Comparison of ENCODE assay signal across 10 mouse cellular contexts in genomic region chr11:88693905-88694893, GRCm38 (mm10). TPM values are rescaled to one million over a fixed set of nuclear protein-coding genes. Genes with fewer than 3 reads are reported as not detected.
A peak's percentile ranks its signal among the peaks of the same experiment; 100 is the strongest.
DNase-seq lines count a peak whose midpoint lies in the region; ATAC-seq and TF ChIP-seq lines count a peak whose summit lies in the region.
"Had no signal": no experiment of that assay in that cellular context is flagged by ENCODE, and none has a peak within 500 bp of the region (broad histone marks: within the 10 kb centered on the region; RNA-seq: fewer than 3 reads in every experiment).

No protein-coding gene starts in this region.

- no peak for ATAC-seq in kidney, postnatal 0 days (replicated peaks; ENCODE audit: low FRiP score, low read depth)
- no peak for ATAC-seq in embryonic facial prominence, embryonic 13.5 days (ENCODE audit: insufficient number of reproducible peaks, insufficient read depth, low FRiP score, low TSS enrichment, low read depth)
- no peak for ATAC-seq in hindbrain, embryonic 15.5 days (ENCODE audit: low FRiP score, low read depth)
- peak; percentile 45; the same call in 1 of the 2 replicates for ATAC-seq in neural tube, embryonic 12.5 days (ENCODE audit: low FRiP score, low read depth)
- ATAC-seq: Patski had no signal

- H3K27ac ChIP-seq in kidney, postnatal 0 days = peak overlapping the region; percentile 60
- peak overlapping the region; percentile 58; the same call in 1 of the 2 replicates for H3K27ac ChIP-seq in embryonic facial prominence, embryonic 13.5 days
- H3K27ac ChIP-seq in hindbrain, embryonic 15.5 days (replicated peaks) = peak overlapping the region; percentile 52
- 0 out of 2 replicates have a peak overlapping the region, but pooled peaks have one; percentile 3 for H3K27ac ChIP-seq in neural tube, embryonic 12.5 days
- H3K27ac ChIP-seq: liver, embryonic 13.5 days had no signal

- 0 out of 2 replicates have a peak, but pooled peaks cover under 1% of the 10 kb centered on the region for H3K36me3 ChIP-seq in kidney, postnatal 0 days (ENCODE audit: insufficient read depth, low read length)
- H3K36me3 ChIP-seq in embryonic facial prominence, embryonic 13.5 days = peaks cover 1% of the 10 kb centered on the region
- no peaks in the 10 kb centered on the region for H3K36me3 ChIP-seq in hindbrain, embryonic 15.5 days
- H3K36me3 ChIP-seq in neural tube, embryonic 12.5 days = peaks cover 13% of the 10 kb centered on the region; the same call in 1 of the 2 replicates
- H3K36me3 ChIP-seq: liver, embryonic 13.5 days had no signal

- peaks cover 66% of the 10 kb centered on the region for H3K4me1 ChIP-seq in kidney, postnatal 0 days (replicated peaks; ENCODE audit: insufficient read depth, low read length)
- peaks cover 58% of the 10 kb centered on the region for H3K4me1 ChIP-seq in embryonic facial prominence, embryonic 13.5 days
- H3K4me1 ChIP-seq in hindbrain, embryonic 15.5 days (replicated peaks) = peaks cover 84% of the 10 kb centered on the region
- H3K4me1 ChIP-seq in neural tube, embryonic 12.5 days = peaks cover 90% of the 10 kb centered on the region

- H3K4me2 ChIP-seq in kidney, postnatal 0 days (ENCODE audit: low read length) = peak overlapping the region; percentile 31
- 0 out of 2 replicates have a peak overlapping the region, but pooled peaks have one; percentile 11 for H3K4me2 ChIP-seq in embryonic facial prominence, embryonic 13.5 days
- peak overlapping the region; percentile 15 for H3K4me2 ChIP-seq in hindbrain, embryonic 15.5 days
- peak overlapping the region; percentile 24 for H3K4me2 ChIP-seq in neural tube, embryonic 12.5 days (replicated peaks)
- H3K4me2 ChIP-seq: liver, embryonic 13.5 days had no signal

- 11% methylated on average over 20 of the region's 20 CpGs for WGBS in kidney, postnatal 0 days
- WGBS in embryonic facial prominence, embryonic 13.5 days = 20% methylated on average over 20 of the region's 20 CpGs
- 16% methylated on average over 20 of the region's 20 CpGs for WGBS in hindbrain, embryonic 15.5 days
- WGBS in neural tube, embryonic 12.5 days = 7% methylated on average over 20 of the region's 20 CpGs

- H3K27me3 ChIP-seq in kidney, postnatal 0 days (ENCODE audit: insufficient read depth, low read length) = no peaks in the 10 kb centered on the region
- H3K27me3 ChIP-seq in embryonic facial prominence, embryonic 13.5 days = no peaks in the 10 kb centered on the region
- no peaks in the 10 kb centered on the region for H3K27me3 ChIP-seq in hindbrain, embryonic 15.5 days
- no peaks in the 10 kb centered on the region for H3K27me3 ChIP-seq in neural tube, embryonic 12.5 days (replicated peaks)
- H3K27me3 ChIP-seq: liver, embryonic 13.5 days; Patski had no signal

- H3K9ac ChIP-seq in kidney, postnatal 0 days (ENCODE audit: low read depth, low read length) = no peak overlapping the region
- H3K9ac ChIP-seq in embryonic facial prominence, embryonic 13.5 days = no peak overlapping the region
- H3K9ac ChIP-seq in hindbrain, embryonic 15.5 days = no peak overlapping the region
- H3K9ac ChIP-seq in neural tube, embryonic 12.5 days = no peak overlapping the region
- H3K9ac ChIP-seq: liver, embryonic 13.5 days had no signal

- H3K9me3 ChIP-seq in kidney, postnatal 0 days (replicated peaks; ENCODE audit: low read length) = no peaks in the 10 kb centered on the region
- H3K9me3 ChIP-seq in embryonic facial prominence, embryonic 13.5 days = no peaks in the 10 kb centered on the region
- H3K9me3 ChIP-seq in hindbrain, embryonic 15.5 days = no peaks in the 10 kb centered on the region
- H3K9me3 ChIP-seq in neural tube, embryonic 12.5 days = no peaks in the 10 kb centered on the region
- H3K9me3 ChIP-seq: liver, embryonic 13.5 days had no signal

- TF ChIP-seq CTCF in kidney, postnatal 0 days (IDR thresholded peaks at IDR 0.05; ENCODE audit: low read depth) = no peak

- no peak for DNase-seq in kidney, postnatal 0 days (ENCODE audit: low spot score)
- DNase-seq in kidney, postnatal 14 days = no peak
- no peak for DNase-seq in layer of hippocampus, postnatal 14 days (ENCODE audit: low spot score in 2 of 2)
- no peak for DNase-seq in urinary bladder, adult 2 months (ENCODE audit: low spot score)
- no peak for DNase-seq in layer of hippocampus, adult 9-10 months (ENCODE audit: low spot score)
- DNase-seq: liver, embryonic 13.5 days had no signal

- no peak overlapping the region for H3K4me3 ChIP-seq in kidney, postnatal 0 days (replicated peaks; ENCODE audit: low read depth, low read length)
- no peak overlapping the region for H3K4me3 ChIP-seq in embryonic facial prominence, embryonic 13.5 days
- H3K4me3 ChIP-seq in hindbrain, embryonic 15.5 days = no peak overlapping the region
- H3K4me3 ChIP-seq in neural tube, embryonic 12.5 days = no peak overlapping the region
- H3K4me3 ChIP-seq: liver, embryonic 13.5 days had no signal

RNA-seq across cellular contexts. Expression of gene Msi2, which starts 24.1 kb away (rescaled TPM):
- 24.5 and 28.2 TPM in 2 replicates for polyA plus RNA-seq in kidney, postnatal 0 days (2015; fragmentation: Nextera tagmentation; extraction: Ambion mirVana)
- polyA plus RNA-seq in embryonic facial prominence, embryonic 13.5 days (2015; fragmentation: Nextera tagmentation; extraction: Ambion mirVana) = 18.7 and 19.0 TPM in 2 replicates
- polyA plus RNA-seq in hindbrain, embryonic 15.5 days (2015; fragmentation: Nextera tagmentation; extraction: Ambion mirVana) = 35.9 and 36.9 TPM in 2 replicates
- polyA plus RNA-seq in neural tube, embryonic 12.5 days (2016; fragmentation: Nextera tagmentation; extraction: Ambion mirVana) = 27.9 and 37.7 TPM in 2 replicates
- total RNA-seq in layer of hippocampus, postnatal 14 days (2021) = 100 to 1,000 TPM; 116 to 121 TPM
- 44.7 and 47.1 TPM in 2 replicates for polyA plus RNA-seq in urinary bladder, adult 2 months (2012; rRNA removed)

Comparison
In these comparisons a context has a peak if more than half of its experiments do, and no peak if none do; other contexts are left out.
1. H3K27ac ChIP-seq: peak in every context shown above with its lines; median percentile 60 in kidney, postnatal 0 days; 58 in embryonic facial prominence, embryonic 13.5 days; 52 in hindbrain, embryonic 15.5 days; 3 in neural tube, embryonic 12.5 days.